Mouse (Mus musculus) adrenal gland, postnatal 14 days (tissue): Measurements from ENCODE around the gene Cyb561d1. TPM values are rescaled to one million over a fixed set of nuclear protein-coding genes. Genes with fewer than 3 reads are reported as not detected.

Experiments
- DNase-seq: peaks from one replicate; pipeline ENCODE4 v3.0.0; 2021; ENCODE audit warnings: mixed read lengths
- total RNA-seq: library from RNA; stranded (reverse); gene quantifications from 2 replicates; pipeline ENCODE4 v1.2.3, GENCODE M21; 2021

Cyb561d1 gene
- total RNA-seq, 1 experiment from 2014 or later: 5.7 TPM

- DNase-seq: peak; percentile 83
These were observed 2.8 kb upstream of the Cyb561d1 start for GRCm38 (mm10) chr3:108203621-108204325.

GRCm38 (mm10) chr3:108203212-108203611 lies 2.2 kb upstream of the Cyb561d1 start:
- no peak for DNase-seq

GRCm38 (mm10) chr3:108202506-108202905 lies 1.5 kb upstream of the Cyb561d1 start:
- no peak for DNase-seq

GRCm38 (mm10) chr3:108199231-108199630 lies 1.8 kb downstream of the Cyb561d1 start:
- no peak for DNase-seq

GRCm38 (mm10) chr3:108197066-108197497 lies 3.9 kb downstream of the Cyb561d1 start:
- peak; percentile 67 for DNase-seq

- DNase-seq: peak; percentile 25
These were observed 4.9 kb downstream of the Cyb561d1 start for GRCm38 (mm10) chr3:108195941-108196590.

GRCm38 (mm10) chr3:108195287-108195686 lies 5.7 kb downstream of the Cyb561d1 start:
- DNase-seq: no peak

GRCm38 (mm10) chr3:108193686-108194085 lies 7.3 kb downstream of the Cyb561d1 start:
- DNase-seq: no peak

GRCm38 (mm10) chr3:108189897-108190296 lies 11.1 kb downstream of the Cyb561d1 start:
- no peak for DNase-seq

GRCm38 (mm10) chr3:108188716-108189490 lies 12.1 kb downstream of the Cyb561d1 start:
- DNase-seq: peak; percentile 1

GRCm38 (mm10) chr3:108187111-108187795 lies 13.8 kb downstream of the Cyb561d1 start:
- no peak for DNase-seq

- DNase-seq: peak; percentile 74
These were observed 14.6 kb downstream of the Cyb561d1 start, which contains the start of gene Amigo1 for GRCm38 (mm10) chr3:108186098-108187047. Gene Amigo1, plus strand, starts transcription at chr3:108186335.

- DNase-seq: no peak
These were observed 15.4 kb downstream of the Cyb561d1 start for GRCm38 (mm10) chr3:108185460-108186097.

- no peak for DNase-seq
These were observed 16.3 kb downstream of the Cyb561d1 start for GRCm38 (mm10) chr3:108184742-108185141.

- no peak for DNase-seq
These were observed 20.5 kb downstream of the Cyb561d1 start for GRCm38 (mm10) chr3:108180514-108180913.

GRCm38 (mm10) chr3:108178756-108179715 lies 22.0 kb downstream of the Cyb561d1 start:
- DNase-seq: no peak

GRCm38 (mm10) chr3:108174672-108175531 lies 26.1 kb downstream of the Cyb561d1 start:
- peak; percentile 70 for DNase-seq

GRCm38 (mm10) chr3:108169199-108169598 lies 31.8 kb downstream of the Cyb561d1 start:
- DNase-seq: no peak
